Mouse (Mus musculus): ENCODE results near the gene Dnajc12. TPM values are rescaled to one million over a fixed set of nuclear protein-coding genes. Genes with fewer than 3 reads are reported as not detected.

Gene Dnajc12
- polyA plus RNA-seq (2012; rRNA removed): 0.29 and 0.44 TPM in 2 replicates

GRCm38 (mm10) chr10:63382372-63383279 lies at the start of gene Dnajc12:
Dnajc12 (plus strand) TSS chr10:63382443.

GRCm38 (mm10) chr10:63381498-63382280 lies 554 bp upstream of the Dnajc12 start, which contains the start of gene Sirt1:
Sirt1 (minus strand) TSS chr10:63381704.

GRCm38 (mm10) chr10:63421739-63422735 lies 39.8 kb downstream of the Dnajc12 start, which contains the start of gene Gm7075:
Gm7075 (minus strand) TSS chr10:63421789.

GRCm38 (mm10) chr10:63429785-63430305 lies 47.6 kb downstream of the Dnajc12 start, which contains the start of gene Ctnna3:
Ctnna3 (plus strand) TSS chr10:63430098.

Other genes starting within 250 kb of the Dnajc12 start
- 0.26 and 0.55 TPM in 2 replicates for gene Mypn, start 178.5 kb upstream of the Dnajc12 start, polyA plus RNA-seq (2012; rRNA removed)
- gene Herc4, start 138.6 kb upstream of the Dnajc12 start, polyA plus RNA-seq (2012; rRNA removed): 2.4 and 3.6 TPM in 2 replicates
- gene Sirt1, start 739 bp upstream of the Dnajc12 start, polyA plus RNA-seq (2012; rRNA removed): 0.26 and 0.38 TPM in 2 replicates
- gene Gm7075, start 39.3 kb downstream of the Dnajc12 start, polyA plus RNA-seq (2012; rRNA removed): not detected in 2 replicates
- gene Ctnna3, start 47.7 kb downstream of the Dnajc12 start, polyA plus RNA-seq (2012; rRNA removed): not detected in 2 replicates

Measured in stomach, adult 2 months (tissue).